Mouse (Mus musculus) left cerebral cortex, postnatal 36 days (tissue): ENCODE results near the gene Plekhg6. TPM values are rescaled to one million over a fixed set of nuclear protein-coding genes. Genes with fewer than 3 reads are reported as not detected.
A peak's percentile ranks its signal among the peaks of the same experiment; 100 is the strongest.

Source experiments
- DNase-seq, 2 experiments: peaks; one replicate each; pipeline ENCODE4 v3.0.0; 2021 to 2022; ENCODE audit warnings: low spot score in 2 of 2, mixed read lengths in 1 of 2
- intact Hi-C: fragments of 180-260 bp; cut with DNase I; formaldehyde crosslinking; loops from one replicate; pipeline ENCODE4 v1.15.1; 2025
- total RNA-seq, 2 experiments: library from RNA; stranded (reverse); gene quantifications; 2 replicates each; pipeline ENCODE4 v1.2.3; 2021

The Plekhg6 gene
- total RNA-seq, 2 experiments from 2014 or later = 0.11 to 0.30 TPM

- no peak for DNase-seq
- intact Hi-C loops = loop anchor here (5.0 kb wide), 1 partner anchor 73 kb away; the partner anchor contains the start of gene Tuba3a
Observed at GRCm38 (mm10) chr6:125359999-125360398, 20.6 kb downstream of the Plekhg6 start.

GRCm38 (mm10) chr6:125357334-125357733, 23.3 kb downstream of the Plekhg6 start:
- no peak for DNase-seq

GRCm38 (mm10) chr6:125356264-125356663, 24.3 kb downstream of the Plekhg6 start:
- intact Hi-C loops = no loop called here
- no peak for DNase-seq

More at GRCm38 (mm10) chr6:125357334-125357733, 23.3 kb downstream of the Plekhg6 start:
- intact Hi-C loops = no loop called here

GRCm38 (mm10) chr6:125355197-125355741, 25.3 kb downstream of the Plekhg6 start:
- intact Hi-C loops = no loop called here
- no peak for DNase-seq

- DNase-seq = peak in 1 of 2 experiments; percentile 36
- intact Hi-C loops = no loop called here
Observed at GRCm38 (mm10) chr6:125354352-125355151, 26.0 kb downstream of the Plekhg6 start.

- DNase-seq = no peak
- intact Hi-C loops = no loop called here
Observed at GRCm38 (mm10) chr6:125353655-125354054, 26.9 kb downstream of the Plekhg6 start.

- no peak for DNase-seq
- intact Hi-C loops = no loop called here
Observed at GRCm38 (mm10) chr6:125353221-125353620, 27.4 kb downstream of the Plekhg6 start.

- intact Hi-C loops = no loop called here
- DNase-seq = no peak
Observed at GRCm38 (mm10) chr6:125352811-125353210, 27.8 kb downstream of the Plekhg6 start.

- intact Hi-C loops = no loop called here
- DNase-seq = no peak
Observed at GRCm38 (mm10) chr6:125352046-125352384, 28.6 kb downstream of the Plekhg6 start.

- intact Hi-C loops = no loop called here
- DNase-seq = no peak
Observed at GRCm38 (mm10) chr6:125351368-125352045, 29.1 kb downstream of the Plekhg6 start.

GRCm38 (mm10) chr6:125350995-125351324, 29.6 kb downstream of the Plekhg6 start:
- no peak for DNase-seq
- intact Hi-C loops = no loop called here

GRCm38 (mm10) chr6:125350231-125350994, 30.2 kb downstream of the Plekhg6 start:
- intact Hi-C loops = no loop called here
- no peak for DNase-seq

GRCm38 (mm10) chr6:125349575-125350230, 30.9 kb downstream of the Plekhg6 start:
- intact Hi-C loops = no loop called here
- DNase-seq = no peak

GRCm38 (mm10) chr6:125348721-125349574, 31.6 kb downstream of the Plekhg6 start, which contains the start of gene Tnfrsf1a:
Tnfrsf1a (plus strand) TSS chr6:125349362.
- intact Hi-C loops = no loop called here
- DNase-seq = no peak

GRCm38 (mm10) chr6:125346029-125346428, 34.6 kb downstream of the Plekhg6 start:
- no peak for DNase-seq
- intact Hi-C loops = no loop called here

GRCm38 (mm10) chr6:125345625-125346024, 35.0 kb downstream of the Plekhg6 start:
- intact Hi-C loops = no loop called here
- no peak for DNase-seq

GRCm38 (mm10) chr6:125344866-125345265, 35.7 kb downstream of the Plekhg6 start:
- intact Hi-C loops = no loop called here

GRCm38 (mm10) chr6:125344084-125344483, 36.5 kb downstream of the Plekhg6 start:
- intact Hi-C loops = no loop called here
- no peak for DNase-seq

More at GRCm38 (mm10) chr6:125344866-125345265, 35.7 kb downstream of the Plekhg6 start:
- DNase-seq = no peak

- DNase-seq = no peak
- intact Hi-C loops = no loop called here
Observed at GRCm38 (mm10) chr6:125342198-125342597, 38.4 kb downstream of the Plekhg6 start.
